In genomic region chr3:121569767-121570166, GRCm38 (mm10) we compare ENCODE assay signal across 19 mouse cellular contexts.
DNase-seq lines count a peak whose midpoint lies in the region.
"Had no signal": no experiment of that assay in that cellular context is flagged by ENCODE, and none has a peak within 500 bp of the region (broad histone marks: within the 10 kb centered on the region; RNA-seq: fewer than 3 reads in every experiment).

No protein-coding gene starts in this region.

- DNase-seq in ES-CJ7 (ENCODE audit: low read depth, low spot score) (peak; percentile 36), R1 (ENCODE audit: low read depth, low spot score) (peak; percentile 56), ZHBTc4 (ENCODE audit: low read depth, low spot score) (peak; percentile 46)
- no peak for DNase-seq in thymus, postnatal 14 days
- no peak for DNase-seq in cerebellum, adult 11-12 months
- DNase-seq in urinary bladder, postnatal 14 days (ENCODE audit: low spot score) = no peak
- DNase-seq: adrenal gland, adult 2 months; adrenal gland, adult 8-10 months; adrenal gland, postnatal 10 days; adrenal gland, postnatal 14 days; adrenal gland, postnatal 25 days; adrenal gland, postnatal 36 days; B cell, adult 2 months; cerebellum, adult 11 months; cerebellum, adult 18-20 months; cerebellum, adult 2 months; cerebellum, adult 8-10 months; cerebellum, adult 9-10 months; cerebellum, adult 9-11 months had no signal

Comparison
In these comparisons a context has a peak if more than half of its experiments do, and no peak if none do; other contexts are left out.
1. DNase-seq: peak in ES-CJ7 (single experiment), R1 (single experiment) and ZHBTc4 (single experiment); none in thymus, postnatal 14 days (single experiment), cerebellum, adult 11-12 months (single experiment) and urinary bladder, postnatal 14 days (single experiment).